Mouse (Mus musculus) thymus, adult 2 months (tissue): ENCODE results near the gene Eif3c. TPM values are rescaled to one million over a fixed set of nuclear protein-coding genes. Genes with fewer than 3 reads are reported as not detected.
A peak's percentile ranks its signal among the peaks of the same experiment; 100 is the strongest.

Source experiments
- DNase-seq: peaks from one replicate; pipeline ENCODE4 v3.0.0; 2021
- H3K27ac ChIP-seq: fragments of 200-500 bp; 2 replicates; pipeline ENCODE4 v1.5.1; 2012; ENCODE audit warnings: low read length, control low read depth; ENCODE audit not compliant: control insufficient read depth, insufficient read depth
- H3K27me3 ChIP-seq: fragments of 200-500 bp; 2 replicates; pipeline ENCODE4 v1.6.1; 2012; ENCODE audit warnings: mild to moderate bottlenecking, low read length, moderate library complexity, mixed read lengths; ENCODE audit not compliant: control insufficient read depth, insufficient read depth
- H3K36me3 ChIP-seq: fragments of 200-500 bp; 2 replicates; pipeline ENCODE4 v1.6.1; 2012; ENCODE audit warnings: mild to moderate bottlenecking, low read length, moderate library complexity; ENCODE audit not compliant: control insufficient read depth, insufficient read depth
- H3K4me1 ChIP-seq: fragments of 200-500 bp; replicated peaks from 2 replicates; pipeline ENCODE4 v1.6.1; 2012; ENCODE audit warnings: low read length; ENCODE audit not compliant: control insufficient read depth, insufficient read depth
- H3K4me3 ChIP-seq: fragments of 200-500 bp; 2 replicates; pipeline ENCODE4 v1.5.1; 2012; ENCODE audit warnings: mild to moderate bottlenecking, low read length, control low read depth, moderate library complexity; ENCODE audit not compliant: control insufficient read depth, insufficient read depth
- CTCF ChIP-seq: fragments of 200-500 bp; IDR thresholded peaks from 2 replicates; pipeline ENCODE4 v1.5.1; 2012; ENCODE audit warnings: mild to moderate bottlenecking, control low read depth, low read length, moderate library complexity, borderline replicate concordance; ENCODE audit not compliant: control insufficient read depth, poor library complexity, insufficient read depth; ENCODE audit errors: extremely low read depth
- POLR2A ChIP-seq: fragments of 200-500 bp; IDR thresholded peaks from 2 replicates; pipeline ENCODE4 v1.6.1; 2012; ENCODE audit warnings: mild to moderate bottlenecking, low read length, control low read depth, moderate library complexity; ENCODE audit not compliant: control insufficient read depth, poor library complexity, insufficient read depth; ENCODE audit errors: extremely low read depth
- WGBS: fragments of 180-500 bp; shearing (Covaris S2); methylation state at CpG from one replicate; pipeline ENCODE4 v1.1.7; 2018; 5-methylcytosine and 5-hydroxymethylcytosine counted together
- polyA plus RNA-seq: library from polyadenylated mRNA; depleted of rRNA; stranded (reverse); fragments of >200 nt; gene quantifications from 2 replicates; pipeline ENCODE4 v1.2.3, GENCODE M21; 2012

Eif3c gene
- polyA plus RNA-seq, 1 experiment: 120 TPM

DNA sequence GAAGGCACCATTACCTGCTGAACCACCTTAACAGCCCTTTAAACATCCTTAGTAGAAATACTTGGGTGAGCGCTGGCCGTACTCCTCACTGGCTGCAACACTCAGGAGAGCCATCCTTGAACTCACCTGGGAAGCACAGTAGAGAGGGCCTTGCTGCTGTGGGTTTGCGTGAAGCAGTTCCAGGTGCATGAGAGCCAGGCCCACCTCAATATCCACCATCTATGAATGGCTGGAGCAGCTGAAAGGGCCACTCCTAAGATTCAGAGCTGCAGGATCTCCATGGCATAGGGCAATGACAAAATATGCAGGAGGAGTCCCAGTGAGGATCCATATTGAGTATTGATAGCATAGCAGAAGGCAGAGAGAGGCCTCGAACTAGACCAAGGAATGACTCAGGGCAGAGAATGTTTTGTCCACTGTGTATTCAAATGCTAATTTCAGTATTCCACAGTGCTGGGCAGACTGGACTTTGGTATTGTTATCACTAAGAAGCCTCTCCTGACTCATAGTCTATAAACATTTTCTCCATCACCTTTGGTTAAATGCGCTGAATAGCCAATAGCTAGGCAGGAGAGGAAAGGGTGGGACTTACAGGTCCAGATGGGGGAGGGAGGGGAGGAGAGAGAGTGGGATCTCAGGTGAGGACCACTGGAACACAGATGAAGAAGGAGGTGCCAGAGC is 47.8 kb downstream of the Eif3c start:
- Histone ChIP-seq H3K27me3 (no peaks in the 10 kb centered on the region), H3K4me3 (no peak overlapping the region), H3K4me1 (no peaks in the 10 kb centered on the region), H3K36me3 (no peaks in the 10 kb centered on the region), H3K27ac (no peak overlapping the region)
- 98% methylated on average over 5 of the region's 5 CpGs for WGBS
- no peak for DNase-seq
- no peak for TF ChIP-seq CTCF
- TF ChIP-seq POLR2A: no peak

DNA sequence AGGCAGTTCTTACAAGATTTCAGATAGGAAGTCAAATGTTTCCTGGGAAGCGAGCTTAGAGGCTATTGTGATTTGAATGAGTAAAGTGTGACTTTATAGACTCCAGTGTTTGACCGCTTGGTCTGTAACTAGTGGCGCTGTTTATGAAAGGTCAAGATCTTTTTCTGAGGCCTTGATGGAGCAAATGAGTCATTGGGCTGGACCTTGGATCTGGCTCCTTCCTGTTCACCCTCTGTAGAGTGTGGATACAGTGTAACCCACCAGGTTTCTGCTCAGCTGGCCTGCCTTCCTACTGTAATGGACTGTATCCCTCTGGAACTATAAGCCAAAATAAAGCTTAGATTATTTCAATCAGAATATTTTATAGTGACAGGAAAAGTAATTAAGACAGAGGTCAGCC is 54.9 kb downstream of the Eif3c start:
- no peaks in the 10 kb centered on the region for H3K36me3 ChIP-seq
- WGBS: 85% methylated on average over 3 of the region's 3 CpGs
- H3K4me1 ChIP-seq: no peaks in the 10 kb centered on the region

DNA sequence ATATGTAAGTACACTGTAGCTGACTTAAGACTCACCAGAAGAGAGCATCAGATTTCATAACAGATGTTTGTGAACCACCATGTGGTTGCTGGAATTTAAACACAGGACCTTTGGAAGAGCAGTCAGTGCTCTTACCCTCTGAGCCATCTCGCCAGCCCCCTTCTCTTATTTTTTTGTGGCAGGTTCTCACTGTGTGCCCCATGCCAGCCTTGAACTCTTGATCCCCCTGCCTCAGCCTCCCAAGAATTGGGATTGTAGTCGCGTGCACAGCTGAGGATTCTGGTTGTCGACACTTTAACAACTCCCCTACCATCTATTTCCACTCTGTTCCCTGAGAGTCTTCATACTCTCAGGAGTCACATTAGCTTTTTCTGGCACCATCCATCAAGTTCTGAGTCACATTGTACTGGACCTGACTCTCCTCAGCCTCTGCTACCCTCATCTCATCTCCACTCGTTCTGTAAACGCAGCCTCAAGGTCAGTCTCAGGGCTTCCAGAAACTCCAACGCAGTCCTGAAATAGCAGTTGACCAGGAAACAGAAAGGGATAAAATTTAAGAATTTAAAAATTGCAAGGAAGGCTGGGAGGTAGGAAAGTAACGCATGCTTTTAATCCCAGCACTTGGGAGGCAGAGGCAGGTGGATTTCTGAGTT is 59.0 kb downstream of the Eif3c start:
- Histone ChIP-seq H3K36me3 (no peaks in the 10 kb centered on the region), H3K4me1 (no peaks in the 10 kb centered on the region), H3K27ac (no peak overlapping the region), H3K27me3 (no peaks in the 10 kb centered on the region), H3K4me3 (no peak overlapping the region)
- no peak for DNase-seq
- WGBS: 93% methylated on average over 8 of the region's 8 CpGs
- TF ChIP-seq POLR2A: no peak
- no peak for TF ChIP-seq CTCF

More for the DNA sequence above, 54.9 kb downstream of the Eif3c start:
- no peaks in the 10 kb centered on the region for H3K27me3 ChIP-seq
- H3K27ac ChIP-seq: no peak overlapping the region
- TF ChIP-seq POLR2A (no peak), CTCF (no peak)
- no peak for DNase-seq
- no peak overlapping the region for H3K4me3 ChIP-seq

GRCm38 (mm10) chr7:126504913-126505312 is 61.3 kb downstream of the Eif3c start:
- H3K36me3 ChIP-seq: peaks cover 12% of the 10 kb centered on the region
- WGBS: 95% methylated on average over 2 of the region's 2 CpGs
- no peak for DNase-seq
- no peak overlapping the region for H3K4me3 ChIP-seq
- no peaks in the 10 kb centered on the region for H3K27me3 ChIP-seq
- peaks cover 2% of the 10 kb centered on the region; the same call in 1 of the 2 replicates for H3K4me1 ChIP-seq
- TF ChIP-seq CTCF: no peak
- no peak for TF ChIP-seq POLR2A
- H3K27ac ChIP-seq: no peak overlapping the region

GRCm38 (mm10) chr7:126503273-126503878 is 62.8 kb downstream of the Eif3c start, which contains the start of gene Atxn2l:
TSS of gene Atxn2l (minus strand) at chr7:126503437.
- H3K36me3 ChIP-seq: peaks cover 28% of the 10 kb centered on the region
- no peaks in the 10 kb centered on the region for H3K27me3 ChIP-seq
- H3K4me1 ChIP-seq: peaks cover 2% of the 10 kb centered on the region; the same call in 1 of the 2 replicates
- peak within 1 kb of the TSS; percentile 88 for H3K27ac ChIP-seq
- peak within 1 kb of the TSS; percentile 87 for H3K4me3 ChIP-seq
- TF ChIP-seq POLR2A (peak; percentile 78), CTCF (peak; percentile 81)
- DNase-seq: peak; percentile 97
- under 1% methylated on average over 69 of the region's 72 CpGs for WGBS

DNA sequence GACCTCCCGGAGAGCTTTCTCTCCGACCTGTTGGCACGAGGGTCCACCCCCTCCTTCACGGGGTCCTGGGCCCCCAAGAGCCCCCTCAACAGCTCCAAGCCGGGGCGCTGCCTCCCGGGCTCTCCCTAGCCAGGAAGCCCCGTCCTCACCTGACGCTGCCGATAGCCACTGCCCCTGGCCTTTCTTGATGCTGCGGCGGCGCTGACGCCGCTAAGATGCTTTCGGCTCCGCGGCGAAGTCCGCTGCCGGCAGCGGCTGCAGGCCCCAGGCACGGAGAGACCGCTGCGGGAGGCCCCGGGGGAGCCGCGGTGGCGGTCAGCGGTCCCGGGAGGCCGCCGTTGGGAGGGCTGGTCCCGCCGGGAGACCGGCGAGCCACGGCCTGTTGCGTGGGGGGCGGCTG is 63.5 kb downstream of the Eif3c start:
- H3K36me3 ChIP-seq: peaks cover 34% of the 10 kb centered on the region
- WGBS: under 1% methylated on average over 39 of the region's 40 CpGs
- peak overlapping the region; percentile 88 for H3K27ac ChIP-seq
- TF ChIP-seq POLR2A (no peak), CTCF (no peak)
- peaks cover 2% of the 10 kb centered on the region; the same call in 1 of the 2 replicates for H3K4me1 ChIP-seq
- H3K27me3 ChIP-seq: no peaks in the 10 kb centered on the region
- no peak for DNase-seq
- H3K4me3 ChIP-seq: peak overlapping the region; percentile 87
